Mouse (Mus musculus): ENCODE results near the gene Dot1l. TPM values are rescaled to one million over a fixed set of nuclear protein-coding genes. Genes with fewer than 3 reads are reported as not detected.

The Dot1l gene
- polyA plus RNA-seq, 1 experiment from 2014 or later = 15.0 TPM

GRCm38 (mm10) chr10:80829359-80830278 lies 74.6 kb downstream of the Dot1l start:
- DNase-seq (ENCODE audit: low spot score) = no peak

DNA sequence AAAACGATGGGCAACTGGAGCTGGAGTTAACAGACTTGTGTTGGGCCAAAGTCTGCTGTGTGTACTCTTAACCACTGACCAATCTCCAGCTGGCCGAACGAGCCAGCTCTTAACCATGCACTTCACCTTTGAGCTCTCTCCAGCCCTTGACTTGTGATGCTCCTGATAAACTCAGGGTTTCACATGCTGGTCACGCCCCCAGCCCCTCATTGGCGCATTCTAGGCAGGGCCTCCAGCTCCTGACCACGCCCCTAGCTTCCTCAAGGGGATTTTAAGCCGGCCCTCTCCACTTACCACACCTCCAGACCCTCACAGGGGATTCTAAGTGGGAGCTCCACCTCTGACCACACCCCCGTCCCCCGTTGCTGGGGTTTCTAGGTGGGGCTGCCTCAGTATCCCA lies 76.1 kb downstream of the Dot1l start:
- peak; percentile 63 for DNase-seq (ENCODE audit: low spot score)

DNA sequence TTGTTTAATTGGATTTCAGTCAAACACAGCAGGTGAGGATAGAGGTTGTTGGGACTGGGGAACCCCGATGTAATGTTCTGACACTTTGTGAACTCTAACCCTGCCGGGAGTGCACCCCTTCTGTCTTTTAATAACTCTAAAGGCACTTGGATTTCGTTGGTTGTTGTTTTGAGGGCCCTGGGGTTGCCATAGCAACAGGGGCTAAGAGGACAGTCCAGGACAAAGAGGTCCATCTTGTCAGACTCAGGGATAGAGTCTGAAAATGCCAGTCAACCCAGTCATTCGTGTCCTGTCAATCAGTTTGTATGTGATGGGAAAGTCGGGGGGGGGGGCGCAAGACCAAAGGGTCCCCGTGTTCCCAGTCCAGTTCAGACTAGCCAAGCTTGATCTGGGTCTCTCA lies 77.8 kb downstream of the Dot1l start:
- no peak for DNase-seq (ENCODE audit: low spot score)

GRCm38 (mm10) chr10:80835617-80836016 lies 80.6 kb downstream of the Dot1l start:
- DNase-seq (ENCODE audit: low spot score) = no peak

- no peak for DNase-seq (ENCODE audit: low spot score)
Observed at GRCm38 (mm10) chr10:80836949-80837379, 82.0 kb downstream of the Dot1l start.

DNA sequence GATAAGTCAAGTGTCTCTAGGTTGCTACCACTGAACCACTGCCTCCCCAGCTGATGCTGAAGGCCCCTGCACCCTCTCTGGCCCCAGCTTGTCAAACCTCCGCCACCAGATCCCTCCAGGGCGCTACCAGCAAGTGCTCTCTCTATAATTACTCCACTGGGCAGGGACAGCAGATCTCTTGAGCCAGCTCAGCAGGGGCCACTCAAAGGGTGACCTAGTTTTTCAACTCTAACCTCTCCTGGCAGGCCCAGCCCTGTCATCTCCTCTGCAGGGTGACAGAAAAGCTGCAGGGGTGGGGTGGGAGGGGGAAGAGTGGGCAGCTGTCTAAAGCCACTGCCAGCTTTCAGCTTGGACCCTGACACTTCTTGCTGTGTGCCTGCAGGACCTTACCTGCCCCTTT lies 82.8 kb downstream of the Dot1l start:
- no peak for DNase-seq (ENCODE audit: low spot score)

DNA sequence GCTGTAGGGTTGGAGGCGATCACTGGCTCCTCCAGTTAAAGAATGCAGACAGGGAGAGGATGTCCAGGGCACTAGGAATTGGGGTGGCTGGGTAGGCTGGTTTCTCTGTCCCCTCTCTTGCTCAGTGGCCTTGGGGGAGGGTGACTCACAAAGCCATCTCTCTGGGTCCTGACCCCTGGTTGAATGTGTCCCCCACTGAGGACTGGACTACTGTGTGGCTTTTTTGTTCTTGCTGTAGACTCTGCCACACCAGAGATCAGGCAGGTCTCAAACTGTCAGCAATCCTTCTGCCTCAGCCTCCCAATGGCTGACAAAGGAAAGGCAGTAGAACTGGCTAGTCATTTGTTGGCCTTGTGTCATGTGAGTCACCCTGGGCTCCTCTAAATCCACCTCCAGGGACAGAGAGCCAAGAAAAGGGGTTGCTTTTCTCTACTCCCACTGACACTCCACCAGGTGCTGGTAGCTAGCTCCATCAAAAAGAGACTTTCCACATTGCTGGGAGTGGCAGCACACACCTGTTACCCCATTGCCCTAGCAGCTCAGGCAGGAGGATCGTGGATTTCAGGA lies 83.4 kb downstream of the Dot1l start:
- DNase-seq (ENCODE audit: low spot score) = no peak

- no peak for DNase-seq (ENCODE audit: low spot score)
Observed at GRCm38 (mm10) chr10:80839848-80840247, 84.8 kb downstream of the Dot1l start.

GRCm38 (mm10) chr10:80841685-80842084 lies 86.7 kb downstream of the Dot1l start:
- DNase-seq (ENCODE audit: low spot score) = no peak

- no peak for DNase-seq (ENCODE audit: low spot score)
Observed at GRCm38 (mm10) chr10:80842334-80842733, 87.3 kb downstream of the Dot1l start.

DNA sequence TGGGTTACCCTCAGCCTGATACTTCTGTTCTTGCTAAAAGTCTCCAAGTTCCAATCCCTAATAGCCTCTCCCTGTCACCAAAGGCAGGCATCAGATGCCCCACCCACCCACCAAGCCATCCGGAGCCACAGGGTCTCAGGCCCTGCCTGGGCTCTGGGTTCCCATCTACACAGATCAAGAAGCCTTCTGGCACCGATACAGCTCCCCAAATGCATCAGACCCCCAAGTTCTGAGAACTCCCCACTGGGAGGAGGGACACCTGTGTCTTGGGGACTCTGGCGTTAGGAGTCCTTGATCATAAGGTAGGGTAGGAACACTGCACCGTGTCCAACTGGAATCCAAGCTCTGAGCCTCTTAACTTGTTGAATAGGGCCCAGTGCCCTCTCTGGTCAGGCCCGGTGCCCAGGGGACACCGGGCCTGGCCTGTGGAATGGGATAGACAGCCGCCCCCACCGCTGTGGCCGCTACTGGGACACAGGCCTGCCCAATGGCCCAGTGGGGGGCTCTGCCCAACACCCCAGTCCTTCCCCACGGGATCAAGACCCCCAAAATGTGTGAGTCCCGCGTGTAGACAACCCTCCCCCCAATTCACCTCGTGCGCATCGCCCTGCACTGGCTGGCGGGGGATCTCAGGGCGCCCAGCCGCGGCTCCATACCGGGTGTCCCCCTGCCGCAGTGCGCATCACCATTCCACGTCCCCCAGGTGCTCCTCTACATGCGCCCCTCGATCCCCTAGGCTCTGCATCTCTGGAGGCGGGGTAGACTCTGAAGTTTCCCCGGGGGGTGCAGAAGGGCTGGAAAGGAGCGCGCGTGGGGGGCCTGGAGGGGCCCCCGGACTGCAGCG lies 88.3 kb downstream of the Dot1l start:
- DNase-seq (ENCODE audit: low spot score) = no peak

DNA sequence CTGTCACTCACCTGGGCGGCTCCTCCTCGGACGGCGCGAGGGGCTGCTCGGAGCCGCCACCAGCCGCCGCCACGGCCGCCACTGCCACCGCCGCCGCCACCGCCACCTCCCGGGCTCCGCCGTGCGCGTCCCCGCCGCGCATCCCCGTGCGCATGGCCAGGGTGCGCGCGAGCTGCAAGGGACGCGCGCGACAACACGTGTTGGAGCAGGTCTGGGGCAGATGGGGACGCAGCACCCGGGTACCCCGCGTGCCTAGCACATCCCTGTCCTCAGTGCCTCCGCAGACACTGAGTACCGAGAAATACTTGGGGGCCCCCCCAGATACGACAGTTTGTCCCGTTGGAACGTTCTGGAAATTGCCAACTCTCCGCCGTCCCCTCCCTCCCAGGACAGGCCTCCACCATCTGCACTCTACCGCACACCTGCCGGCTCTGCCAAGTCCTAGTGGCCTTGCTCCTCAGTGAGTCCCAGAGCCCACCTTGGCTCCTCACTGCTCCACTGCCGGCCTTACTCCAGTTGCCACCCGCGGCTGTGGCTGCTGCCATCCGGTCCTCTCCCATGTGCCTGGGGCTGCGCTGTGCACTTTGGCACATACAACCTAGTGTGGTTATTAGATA lies 89.0 kb downstream of the Dot1l start, which contains the start of gene Lingo3:
Lingo3 (minus strand) TSS at position 109 of the 617 bp plus-strand sequence.
- DNase-seq (ENCODE audit: low spot score) = peak; percentile 29

MicroRNAs encoded within 50 kb of the gene (microRNA counts, 519-probe panel; counts per million panel counts)
- microRNA mmu-miR-1982 = 473 counts per million, percentile 71 among the panel's probes with 10 or more counts

Small RNA genes within 50 kb of the gene (microRNA-seq; reads per million reads assigned to microRNA genes)
- gene Mir1982 (ENCODE audit: borderline number of aligned reads) = 5.0 reads per million, percentile 5 among the genes with 10 or more reads in this experiment

Other genes with a start within 250 kb of the Dot1l start
- gene Atp8b3, start 216.1 kb upstream of the Dot1l start, polyA plus RNA-seq (2015; fragmentation: Nextera tagmentation; extraction: Ambion mirVana) = not detected in 2 replicates
- 24.1 and 25.5 TPM in 2 replicates for gene Rexo1, start 193.6 kb upstream of the Dot1l start, polyA plus RNA-seq (2015; fragmentation: Nextera tagmentation; extraction: Ambion mirVana)
- gene Klf16, start 177.9 kb upstream of the Dot1l start, polyA plus RNA-seq (2015; fragmentation: Nextera tagmentation; extraction: Ambion mirVana) = 7.7 and 9.5 TPM in 2 replicates
- 103 and 118 TPM in 2 replicates for gene Abhd17a, start 164.9 kb upstream of the Dot1l start, polyA plus RNA-seq (2015; fragmentation: Nextera tagmentation; extraction: Ambion mirVana)
- gene Scamp4, start 152.3 kb upstream of the Dot1l start, polyA plus RNA-seq (2015; fragmentation: Nextera tagmentation; extraction: Ambion mirVana) = 50.4 and 52.9 TPM in 2 replicates
- 6.9 and 10.2 TPM in 2 replicates for gene Adat3, start 152.3 kb upstream of the Dot1l start, polyA plus RNA-seq (2015; fragmentation: Nextera tagmentation; extraction: Ambion mirVana)
- 2.8 and 4.2 TPM in 2 replicates for gene Gm49322, start 149.2 kb upstream of the Dot1l start, polyA plus RNA-seq (2015; fragmentation: Nextera tagmentation; extraction: Ambion mirVana)
- 153 and 160 TPM in 2 replicates for gene Csnk1g2, start 132.4 kb upstream of the Dot1l start, polyA plus RNA-seq (2015; fragmentation: Nextera tagmentation; extraction: Ambion mirVana)
- 31.6 and 31.9 TPM in 2 replicates for gene Btbd2, start 98.1 kb upstream of the Dot1l start, polyA plus RNA-seq (2015; fragmentation: Nextera tagmentation; extraction: Ambion mirVana)
- gene Mknk2, start 77.1 kb upstream of the Dot1l start, polyA plus RNA-seq (2015; fragmentation: Nextera tagmentation; extraction: Ambion mirVana) = 119 and 125 TPM in 2 replicates
- 107 and 114 TPM in 2 replicates for gene Mob3a, start 53.2 kb upstream of the Dot1l start, polyA plus RNA-seq (2015; fragmentation: Nextera tagmentation; extraction: Ambion mirVana)
- gene Izumo4, start 53.0 kb upstream of the Dot1l start, polyA plus RNA-seq (2015; fragmentation: Nextera tagmentation; extraction: Ambion mirVana) = 17.8 and 20.1 TPM in 2 replicates
- gene Ap3d1, start 12.9 kb upstream of the Dot1l start, polyA plus RNA-seq (2015; fragmentation: Nextera tagmentation; extraction: Ambion mirVana) = 48.0 and 54.8 TPM in 2 replicates
- 62.7 and 80.3 TPM in 2 replicates for gene Sf3a2, start 43.0 kb downstream of the Dot1l start, polyA plus RNA-seq (2015; fragmentation: Nextera tagmentation; extraction: Ambion mirVana)
- gene Plekhj1, start 43.4 kb downstream of the Dot1l start, polyA plus RNA-seq (2015; fragmentation: Nextera tagmentation; extraction: Ambion mirVana) = 137 and 140 TPM in 2 replicates
- gene Amh, start 50.0 kb downstream of the Dot1l start, polyA plus RNA-seq (2015; fragmentation: Nextera tagmentation; extraction: Ambion mirVana) = 0.08 TPM in 2 replicates
- 0.15 and 0.29 TPM in 2 replicates for gene Jsrp1, start 58.3 kb downstream of the Dot1l start, polyA plus RNA-seq (2015; fragmentation: Nextera tagmentation; extraction: Ambion mirVana)
- gene Oaz1, start 71.5 kb downstream of the Dot1l start, polyA plus RNA-seq (2015; fragmentation: Nextera tagmentation; extraction: Ambion mirVana) = 2,037 and 2,048 TPM in 2 replicates
- 0.06 and 0.18 TPM in 2 replicates for gene Lingo3, start 88.8 kb downstream of the Dot1l start, polyA plus RNA-seq (2015; fragmentation: Nextera tagmentation; extraction: Ambion mirVana)
- gene Lsm7, start 100.0 kb downstream of the Dot1l start, polyA plus RNA-seq (2015; fragmentation: Nextera tagmentation; extraction: Ambion mirVana) = 338 and 340 TPM in 2 replicates
- 26.8 and 27.7 TPM in 2 replicates for gene Sppl2b, start 100.1 kb downstream of the Dot1l start, polyA plus RNA-seq (2015; fragmentation: Nextera tagmentation; extraction: Ambion mirVana)
- gene Tmprss9, start 116.6 kb downstream of the Dot1l start, polyA plus RNA-seq (2015; fragmentation: Nextera tagmentation; extraction: Ambion mirVana) = 0.08 and 0.09 TPM in 2 replicates
- gene Timm13, start 145.8 kb downstream of the Dot1l start, polyA plus RNA-seq (2015; fragmentation: Nextera tagmentation; extraction: Ambion mirVana) = 337 and 351 TPM in 2 replicates
- gene Lmnb2, start 163.0 kb downstream of the Dot1l start, polyA plus RNA-seq (2015; fragmentation: Nextera tagmentation; extraction: Ambion mirVana) = 28.0 and 28.5 TPM in 2 replicates
- 19.0 and 21.7 TPM in 2 replicates for gene Gadd45b, start 174.9 kb downstream of the Dot1l start, polyA plus RNA-seq (2015; fragmentation: Nextera tagmentation; extraction: Ambion mirVana)